Mouse (Mus musculus): ENCODE data around the gene Fgfr2. TPM values are rescaled to one million over a fixed set of nuclear protein-coding genes. Genes with fewer than 3 reads are reported as not detected.
A peak's percentile ranks its signal among the peaks of the same experiment; 100 is the strongest.

The Fgfr2 gene
- polyA plus RNA-seq, 1 experiment from 2014 or later = 24.9 TPM

DNA sequence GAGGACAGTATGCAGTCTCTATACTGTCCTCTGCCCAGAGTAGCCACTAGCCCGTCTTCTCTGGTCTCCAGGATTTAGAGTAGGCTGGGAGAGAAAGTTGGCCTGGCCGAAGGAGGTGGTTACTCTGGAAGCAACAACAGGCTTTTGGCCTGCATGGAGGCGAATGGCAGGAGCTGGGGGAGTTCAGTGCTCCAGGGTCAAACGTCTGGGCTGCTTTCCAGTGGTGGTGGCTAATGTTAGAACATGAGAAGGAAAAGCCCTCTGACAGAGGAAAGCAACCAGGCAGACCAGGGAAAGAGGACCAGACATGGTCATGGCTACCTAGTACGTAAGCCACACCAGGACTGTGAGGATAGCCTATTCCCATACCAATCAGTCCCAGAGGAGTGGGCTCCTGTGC is 347.8 kb downstream of the Fgfr2 start:
- Histone ChIP-seq H3K36me3 (ENCODE audit: control insufficient read depth, insufficient read depth, low read length) (0 out of 2 replicates have a peak, but pooled peaks cover 3% of the 10 kb centered on the region), H3K27ac (ENCODE audit: low read depth, low read length) (no peak overlapping the region), H3K27me3 (ENCODE audit: control insufficient read depth, insufficient read depth, low read length) (0 out of 2 replicates have a peak, but pooled peaks cover under 1% of the 10 kb centered on the region), H3K9ac (ENCODE audit: low read depth, low read length) (no peak overlapping the region), H3K4me1 (ENCODE audit: control insufficient read depth, insufficient read depth, low read length) (peaks cover 13% of the 10 kb centered on the region; the same call in 1 of the 2 replicates), H3K9me3 (replicated peaks; ENCODE audit: control insufficient read depth, low read length) (no peaks in the 10 kb centered on the region), H3K4me2 (no peak overlapping the region), H3K4me3 (ENCODE audit: low read depth, low read length) (no peak overlapping the region)
- 81% methylated on average over 5 of the region's 5 CpGs for WGBS (ENCODE audit: insufficient replicate concordance)
- ATAC-seq (replicated peaks; ENCODE audit: insufficient number of reproducible peaks, low FRiP score, low TSS enrichment) = no peak

DNA sequence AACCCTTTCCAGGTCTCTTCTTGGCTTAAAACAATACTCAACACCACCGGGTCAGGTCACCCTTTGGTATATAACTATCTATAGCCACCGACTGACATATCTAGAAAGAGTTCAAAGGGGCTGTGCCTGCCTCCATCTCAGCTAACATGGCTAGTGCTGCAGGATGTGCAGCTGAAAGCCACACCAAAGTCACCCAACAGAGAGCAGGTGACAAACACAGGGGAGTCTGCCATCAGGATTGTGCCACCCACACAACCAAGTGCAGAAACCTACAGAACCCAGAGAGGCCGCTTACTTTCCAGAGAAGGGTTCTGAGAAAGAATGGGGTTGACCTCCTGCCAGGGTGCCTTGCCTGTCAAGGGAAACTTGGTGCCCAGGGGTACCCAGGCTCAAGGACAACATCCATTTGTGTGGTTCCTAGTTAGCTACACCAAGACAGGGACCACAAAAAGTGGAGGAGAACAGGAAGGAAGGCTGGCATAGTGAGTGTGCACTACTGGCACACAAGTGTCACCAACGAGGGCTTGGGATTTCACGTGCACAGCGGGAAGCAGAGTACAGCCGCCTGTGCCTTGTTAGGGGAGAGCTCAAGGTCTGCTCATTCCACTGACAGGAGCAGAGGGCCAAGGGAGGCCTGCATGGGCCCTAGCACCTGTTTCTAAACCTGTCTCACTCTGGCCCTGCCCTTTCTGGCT is 350.0 kb downstream of the Fgfr2 start:
- H3K4me3 ChIP-seq (ENCODE audit: low read depth, low read length) = no peak overlapping the region
- H3K4me1 ChIP-seq (ENCODE audit: control insufficient read depth, insufficient read depth, low read length) = 0 out of 2 replicates have a peak, but pooled peaks cover 5% of the 10 kb centered on the region
- no peak overlapping the region for H3K4me2 ChIP-seq
- WGBS (ENCODE audit: insufficient replicate concordance) = 84% methylated on average over 7 of the region's 7 CpGs
- H3K9me3 ChIP-seq (replicated peaks; ENCODE audit: control insufficient read depth, low read length) = no peaks in the 10 kb centered on the region
- no peak for ATAC-seq (replicated peaks; ENCODE audit: insufficient number of reproducible peaks, low FRiP score, low TSS enrichment)
- 0 out of 2 replicates have a peak, but pooled peaks cover 5% of the 10 kb centered on the region for H3K36me3 ChIP-seq (ENCODE audit: control insufficient read depth, insufficient read depth, low read length)
- H3K27me3 ChIP-seq (ENCODE audit: control insufficient read depth, insufficient read depth, low read length) = 0 out of 2 replicates have a peak, but pooled peaks cover 2% of the 10 kb centered on the region
- no peak overlapping the region for H3K27ac ChIP-seq (ENCODE audit: low read depth, low read length)
- no peak overlapping the region for H3K9ac ChIP-seq (ENCODE audit: low read depth, low read length)

DNA sequence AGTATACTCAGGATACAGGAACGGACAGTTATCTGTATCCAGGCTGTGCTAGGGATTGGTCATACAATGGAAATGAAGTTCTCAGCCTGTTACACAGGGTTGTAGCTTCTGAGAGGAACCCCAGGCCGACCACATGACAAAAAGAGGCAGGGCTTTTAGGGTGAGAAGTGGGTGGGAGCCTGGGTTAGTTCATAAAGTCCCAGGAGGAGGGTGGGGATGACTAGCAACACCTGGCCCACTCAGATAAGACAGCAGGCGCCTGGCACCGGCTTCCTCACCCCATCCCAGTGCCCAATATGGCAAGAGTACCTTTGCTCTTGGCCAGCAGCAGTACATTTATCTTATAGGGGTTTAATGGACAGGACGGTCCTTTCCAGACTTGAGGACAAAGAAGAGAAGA is 350.7 kb downstream of the Fgfr2 start:
- Histone ChIP-seq H3K4me3 (ENCODE audit: low read depth, low read length) (no peak overlapping the region), H3K4me2 (no peak overlapping the region), H3K27ac (ENCODE audit: low read depth, low read length) (no peak overlapping the region), H3K9ac (ENCODE audit: low read depth, low read length) (no peak overlapping the region), H3K27me3 (ENCODE audit: control insufficient read depth, insufficient read depth, low read length) (0 out of 2 replicates have a peak, but pooled peaks cover 2% of the 10 kb centered on the region), H3K9me3 (replicated peaks; ENCODE audit: control insufficient read depth, low read length) (no peaks in the 10 kb centered on the region), H3K4me1 (ENCODE audit: control insufficient read depth, insufficient read depth, low read length) (0 out of 2 replicates have a peak, but pooled peaks cover 2% of the 10 kb centered on the region), H3K36me3 (ENCODE audit: control insufficient read depth, insufficient read depth, low read length) (0 out of 2 replicates have a peak, but pooled peaks cover 2% of the 10 kb centered on the region)
- 75% methylated on average over 5 of the region's 5 CpGs for whole genome bisulfite sequencing (ENCODE audit: insufficient replicate concordance)
- no peak for ATAC-seq (replicated peaks; ENCODE audit: insufficient number of reproducible peaks, low FRiP score, low TSS enrichment)

DNA sequence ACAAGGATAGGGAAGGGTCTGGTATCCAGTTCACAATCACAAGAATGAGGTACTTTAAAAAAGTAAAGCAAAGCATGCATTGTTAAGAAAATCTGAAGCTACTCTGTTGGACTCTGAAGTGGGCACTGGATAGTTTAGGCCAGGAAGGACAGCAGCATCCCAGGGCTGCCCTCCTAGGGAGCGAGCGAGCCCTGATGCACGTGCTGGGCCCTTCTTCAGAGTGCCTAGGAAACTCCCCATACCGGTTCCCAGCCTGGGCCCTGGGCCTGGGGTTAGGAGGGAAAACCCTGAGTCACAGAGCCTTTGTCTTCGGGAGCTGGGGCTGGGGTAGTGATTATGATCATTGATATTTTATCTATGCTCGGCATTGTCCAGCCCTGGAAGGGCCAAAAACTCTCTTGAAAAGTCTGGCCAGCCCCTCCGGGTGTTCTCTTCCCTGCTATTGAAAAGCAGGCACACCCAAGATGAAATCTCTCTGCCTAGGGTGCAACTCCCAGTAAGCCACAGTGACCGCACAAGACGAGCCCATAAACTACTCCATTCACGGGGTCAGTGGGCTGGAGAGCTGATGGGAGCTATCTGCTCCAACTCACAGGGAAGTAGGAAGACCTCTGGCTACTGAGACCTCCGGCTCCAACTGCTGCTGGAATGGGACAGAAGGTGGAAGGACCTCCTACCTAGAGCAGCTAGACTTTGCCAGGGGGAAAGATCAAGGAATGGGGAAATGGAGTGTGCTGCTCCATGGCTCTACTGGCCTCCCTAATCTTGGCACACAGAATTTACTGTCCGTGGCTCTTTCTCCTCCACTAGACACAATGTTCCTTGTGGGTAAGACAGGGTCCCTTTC is 354.4 kb downstream of the Fgfr2 start:
- 70% methylated on average over 12 of the region's 12 CpGs for WGBS (ENCODE audit: insufficient replicate concordance)
- peaks cover 22% of the 10 kb centered on the region for H3K4me1 ChIP-seq (ENCODE audit: control insufficient read depth, insufficient read depth, low read length)
- H3K4me3 ChIP-seq (ENCODE audit: low read depth, low read length) = no peak overlapping the region
- no peaks in the 10 kb centered on the region for H3K9me3 ChIP-seq (replicated peaks; ENCODE audit: control insufficient read depth, low read length)
- no peak overlapping the region for H3K4me2 ChIP-seq
- H3K9ac ChIP-seq (ENCODE audit: low read depth, low read length) = no peak overlapping the region
- no peak overlapping the region for H3K27ac ChIP-seq (ENCODE audit: low read depth, low read length)
- 0 out of 2 replicates have a peak, but pooled peaks cover 2% of the 10 kb centered on the region for H3K36me3 ChIP-seq (ENCODE audit: control insufficient read depth, insufficient read depth, low read length)
- no peak for ATAC-seq (replicated peaks; ENCODE audit: insufficient number of reproducible peaks, low FRiP score, low TSS enrichment)
- H3K27me3 ChIP-seq (ENCODE audit: control insufficient read depth, insufficient read depth, low read length) = 0 out of 2 replicates have a peak, but pooled peaks cover 2% of the 10 kb centered on the region

DNA sequence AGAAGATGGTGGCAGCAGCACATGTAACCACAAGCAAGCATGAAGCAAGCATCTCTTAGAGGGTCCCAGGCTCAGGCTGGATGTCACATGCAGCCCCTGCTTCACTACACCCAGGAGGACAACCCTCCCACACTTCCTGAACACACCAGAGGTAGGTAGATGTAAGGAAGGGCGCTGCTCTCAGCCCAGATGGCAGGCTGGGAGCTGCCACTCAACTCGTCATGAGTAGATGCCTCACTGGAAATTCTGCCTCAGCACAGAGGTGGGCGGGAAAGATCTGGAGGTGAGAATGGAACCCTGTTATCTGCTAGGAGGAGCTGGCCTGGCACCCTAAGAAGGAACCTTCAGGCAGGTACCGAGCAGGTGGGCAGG is 355.2 kb downstream of the Fgfr2 start:
- peaks cover 2% of the 10 kb centered on the region; the same call in 1 of the 2 replicates for H3K36me3 ChIP-seq (ENCODE audit: control insufficient read depth, insufficient read depth, low read length)
- no peaks in the 10 kb centered on the region for H3K9me3 ChIP-seq (replicated peaks; ENCODE audit: control insufficient read depth, low read length)
- WGBS (ENCODE audit: insufficient replicate concordance) = 74% methylated on average over 4 of the region's 4 CpGs
- H3K4me3 ChIP-seq (ENCODE audit: low read depth, low read length) = no peak overlapping the region
- H3K4me2 ChIP-seq = no peak overlapping the region
- no peak for ATAC-seq (replicated peaks; ENCODE audit: insufficient number of reproducible peaks, low FRiP score, low TSS enrichment)
- 0 out of 2 replicates have a peak, but pooled peaks cover 2% of the 10 kb centered on the region for H3K27me3 ChIP-seq (ENCODE audit: control insufficient read depth, insufficient read depth, low read length)
- no peak overlapping the region for H3K9ac ChIP-seq (ENCODE audit: low read depth, low read length)
- peaks cover 22% of the 10 kb centered on the region for H3K4me1 ChIP-seq (ENCODE audit: control insufficient read depth, insufficient read depth, low read length)
- H3K27ac ChIP-seq (ENCODE audit: low read depth, low read length) = no peak overlapping the region

DNA sequence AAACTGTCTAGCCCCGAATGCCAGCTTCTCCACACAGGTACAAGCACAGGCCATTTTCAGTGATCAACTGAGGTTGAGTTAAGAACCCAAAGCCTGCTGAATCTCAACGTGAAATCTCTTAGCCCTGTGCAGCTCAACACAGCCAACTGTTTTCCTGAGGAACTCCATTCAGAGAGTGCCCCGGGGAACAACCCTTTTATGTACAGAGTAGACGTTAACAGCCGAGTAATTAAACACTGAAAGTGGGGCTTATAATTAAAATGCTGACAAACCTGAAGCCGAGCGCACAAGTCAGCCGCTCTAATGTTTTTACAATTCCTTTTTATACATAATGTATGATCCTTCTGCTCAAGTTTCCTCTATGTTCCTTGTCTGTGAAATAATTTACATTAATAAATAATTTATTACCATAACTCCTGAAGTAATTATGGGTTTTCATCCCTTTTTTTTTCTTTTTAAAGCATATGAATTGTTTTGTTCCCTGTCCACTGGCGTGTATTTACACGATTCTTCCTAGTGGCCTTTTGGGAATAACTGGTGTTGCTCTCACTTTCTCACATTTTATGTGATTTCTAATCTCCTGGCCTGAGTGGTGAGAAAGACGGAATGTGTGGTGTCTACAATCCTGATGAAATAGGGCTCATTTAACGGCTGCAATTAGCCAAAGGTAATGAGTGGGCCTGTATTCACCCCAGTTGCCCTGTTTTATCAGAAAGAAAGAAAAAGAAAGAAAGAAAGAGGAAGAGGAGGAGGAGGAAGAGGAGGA is 355.7 kb downstream of the Fgfr2 start:
- peaks cover 2% of the 10 kb centered on the region; the same call in 1 of the 2 replicates for H3K36me3 ChIP-seq (ENCODE audit: control insufficient read depth, insufficient read depth, low read length)
- H3K4me3 ChIP-seq (ENCODE audit: low read depth, low read length) = no peak overlapping the region
- no peak overlapping the region for H3K4me2 ChIP-seq
- 0 out of 2 replicates have a peak, but pooled peaks cover 2% of the 10 kb centered on the region for H3K27me3 ChIP-seq (ENCODE audit: control insufficient read depth, insufficient read depth, low read length)
- peaks cover 22% of the 10 kb centered on the region for H3K4me1 ChIP-seq (ENCODE audit: control insufficient read depth, insufficient read depth, low read length)
- ATAC-seq (replicated peaks; ENCODE audit: insufficient number of reproducible peaks, low FRiP score, low TSS enrichment) = no peak
- no peak overlapping the region for H3K27ac ChIP-seq (ENCODE audit: low read depth, low read length)
- H3K9me3 ChIP-seq (replicated peaks; ENCODE audit: control insufficient read depth, low read length) = no peaks in the 10 kb centered on the region
- H3K9ac ChIP-seq (ENCODE audit: low read depth, low read length) = no peak overlapping the region
- WGBS (ENCODE audit: insufficient replicate concordance) = 81% methylated on average over 12 of the region's 12 CpGs

DNA sequence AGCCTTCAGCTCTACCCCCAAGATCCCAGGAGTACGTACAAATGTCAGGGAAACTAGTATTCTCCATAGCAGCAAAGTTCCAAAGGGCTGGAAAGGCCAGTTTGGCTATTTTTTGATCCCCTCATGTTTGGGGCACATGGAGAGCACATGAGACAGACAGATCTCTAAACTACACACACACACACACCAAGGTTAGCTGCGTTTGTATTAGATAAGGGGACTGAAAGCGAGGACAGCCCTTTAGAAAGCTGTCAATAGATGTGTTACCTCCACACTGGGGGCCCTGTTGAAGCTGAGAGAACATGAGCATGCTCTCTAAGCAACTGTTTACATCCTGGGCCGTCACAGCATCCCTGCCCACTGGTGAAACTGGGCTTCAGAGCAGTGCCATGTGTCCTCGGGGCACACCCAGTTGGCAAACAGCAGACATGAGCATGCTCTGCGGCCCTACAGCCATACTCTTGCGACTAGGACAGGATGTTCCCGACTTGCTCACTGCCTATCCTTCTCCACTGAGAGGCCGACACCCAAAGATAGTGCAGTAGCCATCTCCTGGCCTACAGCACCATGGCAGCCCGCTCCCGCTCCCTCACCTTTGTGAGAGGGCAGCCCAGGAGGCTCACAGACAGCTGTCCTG is 356.8 kb downstream of the Fgfr2 start:
- Histone ChIP-seq H3K27ac (ENCODE audit: low read depth, low read length) (peak overlapping the region; percentile 65), H3K9me3 (replicated peaks; ENCODE audit: control insufficient read depth, low read length) (no peaks in the 10 kb centered on the region), H3K4me1 (ENCODE audit: control insufficient read depth, insufficient read depth, low read length) (peaks cover 20% of the 10 kb centered on the region), H3K4me2 (no peak overlapping the region), H3K27me3 (ENCODE audit: control insufficient read depth, insufficient read depth, low read length) (0 out of 2 replicates have a peak, but pooled peaks cover 2% of the 10 kb centered on the region), H3K36me3 (ENCODE audit: control insufficient read depth, insufficient read depth, low read length) (peaks cover 2% of the 10 kb centered on the region; the same call in 1 of the 2 replicates), H3K9ac (ENCODE audit: low read depth, low read length) (no peak overlapping the region), H3K4me3 (ENCODE audit: low read depth, low read length) (no peak overlapping the region)
- no peak for ATAC-seq (replicated peaks; ENCODE audit: insufficient number of reproducible peaks, low FRiP score, low TSS enrichment)
- WGBS (ENCODE audit: insufficient replicate concordance) = 59% methylated on average over 11 of the region's 11 CpGs

All from heart, embryonic 11.5 days (tissue).